Mouse (Mus musculus) heart, embryonic 11.5 days (tissue): ENCODE data around the gene Pcca. TPM values are rescaled to one million over a fixed set of nuclear protein-coding genes. Genes with fewer than 3 reads are reported as not detected.

Experiments
- ATAC-seq: fragments of 200-750 bp; cut with Nextera tagmentation; replicated peaks from 2 replicates; pipeline ENCODE4 v1.8.0; 2017; ENCODE audit warnings: moderate library complexity; ENCODE audit not compliant: insufficient number of reproducible peaks, low FRiP score, low TSS enrichment
- H3K27ac ChIP-seq: fragments of 300-500 bp; sonication (generic); 2 replicates; pipeline ENCODE4 v1.5.1; 2014; ENCODE audit warnings: mild to moderate bottlenecking, low read depth, low read length
- H3K27me3 ChIP-seq: fragments of 300-500 bp; sonication (generic); 2 replicates; pipeline ENCODE4 v1.6.1; 2014; ENCODE audit warnings: mild to moderate bottlenecking, low read length, mixed read lengths; ENCODE audit not compliant: control insufficient read depth, insufficient read depth
- H3K36me3 ChIP-seq: fragments of 300-500 bp; sonication (generic); 2 replicates; pipeline ENCODE4 v1.6.1; 2014; ENCODE audit warnings: mild to moderate bottlenecking, low read length, moderate library complexity, mixed read lengths; ENCODE audit not compliant: control insufficient read depth, insufficient read depth
- H3K4me1 ChIP-seq: fragments of 300-500 bp; sonication (generic); 2 replicates; pipeline ENCODE4 v1.6.1; 2014; ENCODE audit warnings: low read length; ENCODE audit not compliant: control insufficient read depth, insufficient read depth
- H3K4me2 ChIP-seq: fragments of 300-500 bp; sonication (generic); 2 replicates; pipeline ENCODE4 v1.6.1; 2014; ENCODE audit warnings: mild to moderate bottlenecking, moderate library complexity
- H3K4me3 ChIP-seq: fragments of 300-500 bp; sonication (generic); 2 replicates; pipeline ENCODE4 v1.5.1; 2014; ENCODE audit warnings: low read depth, low read length
- H3K9ac ChIP-seq: fragments of 300-500 bp; sonication (generic); 2 replicates; pipeline ENCODE4 v1.6.1; 2014; ENCODE audit warnings: mild to moderate bottlenecking, low read depth, low read length, moderate library complexity
- H3K9me3 ChIP-seq: fragments of 300-500 bp; sonication (generic); replicated peaks from 2 replicates; pipeline ENCODE4 v1.6.1; 2016; ENCODE audit warnings: low read length; ENCODE audit not compliant: control insufficient read depth
- WGBS: fragments of 180-500 bp; shearing (Covaris S2); extraction: QIAGEN DNeasy Blood & Tissue Kit; methylation state at CpG from one replicate; pipeline ENCODE4 v1.1.7; 2014; ENCODE audit not compliant: insufficient replicate concordance; 5-methylcytosine and 5-hydroxymethylcytosine counted together
- polyA plus RNA-seq: library from polyadenylated mRNA; unstranded; fragments of >200 nt; fragmentation: Nextera tagmentation; extraction: Ambion mirVana; gene quantifications from 2 replicates; pipeline ENCODE4 v1.2.1, GENCODE M21; 2014

Gene Pcca
- polyA plus RNA-seq, 1 experiment from 2014 or later: 24.9 TPM

DNA sequence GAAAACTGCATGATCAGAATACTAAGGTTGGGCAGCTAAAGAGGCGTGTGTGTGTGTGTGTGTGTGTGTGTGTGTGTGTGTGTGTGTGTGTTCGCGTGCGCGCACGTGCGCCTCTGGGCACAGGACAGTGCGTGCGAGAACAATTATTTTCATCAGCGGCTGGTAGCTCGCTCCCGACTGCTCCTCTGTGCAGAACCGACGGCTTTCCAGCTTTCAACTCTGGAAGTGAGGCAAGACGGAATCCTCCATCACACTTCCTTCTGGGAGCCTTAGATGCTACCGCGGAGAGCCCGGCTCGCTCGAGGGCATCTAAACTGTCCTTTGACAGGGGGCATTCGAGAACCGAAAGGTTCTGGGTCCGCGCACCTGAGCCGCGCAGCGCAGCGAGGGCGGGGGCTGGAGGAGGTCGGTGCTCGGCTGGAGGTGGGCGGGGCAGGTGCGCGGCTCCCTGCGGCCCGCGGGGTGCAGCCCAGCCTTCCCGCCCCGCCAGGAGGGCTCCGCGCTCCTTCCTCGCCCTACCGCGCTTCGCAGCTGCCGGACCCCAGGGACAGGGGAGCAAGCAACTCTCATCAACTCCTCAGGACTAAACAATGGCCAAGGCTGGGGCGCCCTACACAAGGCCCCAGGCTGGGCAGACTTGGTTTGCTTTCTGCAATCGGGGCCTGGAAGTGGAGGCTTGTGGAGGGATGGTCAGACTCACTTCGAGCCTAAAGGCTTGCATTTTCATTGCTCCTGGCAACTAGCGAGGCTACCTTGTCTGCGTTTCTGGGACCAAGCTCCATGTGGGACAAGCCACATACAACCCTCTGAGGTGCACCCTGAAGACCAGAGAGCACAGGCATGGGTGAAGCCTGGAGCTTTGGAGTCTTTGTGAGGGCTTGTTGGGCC lies 43.4 kb upstream of the Pcca start, which contains the start of gene Gm10837:
Gene Gm10837 (plus strand): TSS at position 146 of the 888 bp plus-strand sequence.
- Histone ChIP-seq H3K4me3 (peak within 1 kb of the TSS; percentile 37), H3K9ac (no peak within 1 kb of the TSS), H3K36me3 (no peaks in the 10 kb centered on the region), H3K4me2 (peak within 1 kb of the TSS; percentile 61), H3K27ac (no peak within 1 kb of the TSS), H3K9me3 (peaks cover 2% of the 10 kb centered on the region; the same call in 1 of the 2 replicates), H3K4me1 (peaks cover 4% of the 10 kb centered on the region; the same call in 1 of the 2 replicates), H3K27me3 (peaks cover 42% of the 10 kb centered on the region)
- no peak for ATAC-seq
- WGBS: under 1% methylated on average over 51 of the region's 51 CpGs

DNA sequence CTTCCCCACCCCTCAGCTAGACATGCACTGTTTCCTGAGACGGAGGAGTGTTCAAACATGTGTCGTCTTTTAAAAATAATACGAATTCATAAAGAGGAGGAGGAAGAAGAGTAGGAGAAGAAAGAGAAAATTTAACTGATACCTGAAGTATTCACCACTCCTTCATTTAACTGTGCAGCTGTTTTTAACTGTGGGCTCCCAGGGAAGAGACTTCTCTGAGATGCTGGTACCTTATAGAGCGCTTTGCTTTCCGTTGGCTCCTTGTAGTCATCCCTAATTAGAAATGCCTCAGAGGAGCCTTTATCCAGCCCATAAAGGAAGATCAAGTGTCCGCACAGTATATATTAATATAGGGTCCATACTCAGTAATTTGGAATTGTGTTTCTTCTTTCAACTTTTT lies 42.6 kb upstream of the Pcca start:
- Histone ChIP-seq H3K36me3 (no peaks in the 10 kb centered on the region), H3K4me3 (no peak overlapping the region), H3K27ac (no peak overlapping the region), H3K4me2 (no peak overlapping the region), H3K9me3 (peaks cover 2% of the 10 kb centered on the region; the same call in 1 of the 2 replicates), H3K4me1 (peaks cover 4% of the 10 kb centered on the region; the same call in 1 of the 2 replicates), H3K27me3 (peaks cover 34% of the 10 kb centered on the region), H3K9ac (no peak overlapping the region)
- WGBS: 68% methylated on average over 6 of the region's 6 CpGs
- no peak for ATAC-seq

DNA sequence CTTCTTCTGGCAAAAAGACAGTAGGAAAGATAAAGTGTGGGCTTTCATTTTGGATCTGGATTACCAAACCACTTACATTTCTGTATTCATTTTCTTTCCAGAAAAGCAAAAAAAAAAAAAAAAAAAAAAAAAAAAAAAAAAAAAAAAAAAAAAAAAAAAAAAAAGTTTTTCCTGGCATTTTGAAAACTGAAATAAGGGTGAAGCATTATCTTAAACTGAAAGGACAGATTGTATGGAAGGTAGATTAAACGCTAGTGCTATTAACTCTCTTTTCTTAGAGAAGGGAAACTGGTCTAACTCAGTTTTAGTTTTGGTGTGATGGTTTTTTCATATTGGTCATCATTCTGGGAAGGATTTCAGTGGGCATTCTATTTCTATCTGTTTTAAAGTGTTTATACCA lies 42.1 kb upstream of the Pcca start:
- Histone ChIP-seq H3K4me2 (no peak overlapping the region), H3K9ac (no peak overlapping the region), H3K36me3 (no peaks in the 10 kb centered on the region), H3K27me3 (peaks cover 32% of the 10 kb centered on the region), H3K27ac (no peak overlapping the region), H3K9me3 (peaks cover 2% of the 10 kb centered on the region; the same call in 1 of the 2 replicates), H3K4me3 (no peak overlapping the region), H3K4me1 (peaks cover 4% of the 10 kb centered on the region; the same call in 1 of the 2 replicates)
- ATAC-seq: no peak
- 56% methylated on average over 1 of the region's 1 CpGs for WGBS

DNA sequence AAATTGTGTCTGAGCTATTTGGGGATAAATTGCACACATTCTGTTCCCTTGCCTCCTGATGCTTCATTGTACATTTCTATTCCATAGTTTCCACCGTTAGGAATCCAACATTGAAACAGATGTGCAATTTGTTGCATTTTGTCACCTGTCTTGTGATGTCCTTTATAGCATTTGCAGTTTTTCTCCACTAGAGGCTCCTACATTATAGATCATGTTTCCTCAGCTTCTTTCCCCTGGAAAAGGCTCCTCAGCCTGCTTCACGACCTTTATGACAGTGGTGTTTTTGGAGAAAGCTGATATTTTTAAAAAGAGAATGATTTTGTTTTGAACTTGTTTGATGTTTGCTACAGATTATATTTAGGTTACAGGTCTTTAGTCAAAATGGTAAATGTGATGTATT lies 25.1 kb upstream of the Pcca start:
- Histone ChIP-seq H3K27me3 (no peaks in the 10 kb centered on the region), H3K9me3 (no peaks in the 10 kb centered on the region), H3K4me2 (no peak overlapping the region), H3K4me3 (no peak overlapping the region), H3K4me1 (no peaks in the 10 kb centered on the region), H3K27ac (no peak overlapping the region), H3K36me3 (no peaks in the 10 kb centered on the region), H3K9ac (no peak overlapping the region)
- WGBS: 30% methylated on average over 2 of the region's 2 CpGs
- no peak for ATAC-seq

DNA sequence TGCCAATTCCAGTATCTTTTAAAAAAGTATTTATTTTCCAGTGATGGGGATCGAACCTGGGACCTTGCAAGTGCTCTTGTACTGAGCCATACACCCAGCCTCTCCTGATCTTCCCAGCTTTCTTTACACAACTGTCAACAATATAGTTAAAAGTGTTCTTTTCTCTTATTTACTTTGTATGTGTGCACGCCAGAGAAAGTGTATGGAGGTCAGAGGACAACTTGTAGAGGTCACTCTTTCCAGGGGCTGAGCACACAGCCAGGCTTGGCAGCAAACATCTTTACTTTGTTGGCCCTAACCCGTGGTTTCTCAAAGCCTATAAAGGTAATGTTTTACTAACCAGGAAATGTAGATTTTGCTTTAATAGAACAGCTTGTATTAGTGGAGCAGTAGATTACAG lies 22.6 kb upstream of the Pcca start:
- Histone ChIP-seq H3K4me1 (no peaks in the 10 kb centered on the region), H3K9me3 (no peaks in the 10 kb centered on the region), H3K36me3 (no peaks in the 10 kb centered on the region), H3K27ac (no peak overlapping the region), H3K27me3 (no peaks in the 10 kb centered on the region), H3K4me3 (no peak overlapping the region), H3K9ac (no peak overlapping the region), H3K4me2 (no peak overlapping the region)
- 70% methylated on average over 3 of the region's 3 CpGs for WGBS
- ATAC-seq: no peak

DNA sequence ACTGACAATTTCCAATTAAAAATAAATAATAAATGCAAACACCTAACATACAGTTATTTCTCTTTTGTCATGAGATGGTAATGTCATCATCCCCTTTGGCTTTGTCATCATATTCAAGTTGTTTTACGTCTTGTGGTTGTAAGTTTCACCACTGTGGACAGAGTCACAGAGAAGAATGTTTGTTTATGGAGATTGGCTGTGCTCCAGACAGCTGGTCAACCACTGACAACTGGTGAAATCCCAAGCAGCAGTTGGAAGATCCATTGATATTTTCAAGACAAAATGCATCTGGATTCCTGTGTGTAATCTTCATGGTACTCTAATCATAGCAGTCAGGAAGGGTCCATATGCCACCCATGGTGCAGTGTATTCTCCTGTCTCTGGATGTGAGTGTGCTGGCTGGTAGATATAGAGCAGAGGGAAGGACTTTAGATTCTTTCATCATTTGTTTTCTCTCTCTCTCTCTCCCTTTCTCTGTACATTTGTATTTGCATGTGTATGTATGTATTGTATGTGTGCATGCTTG lies 20.6 kb upstream of the Pcca start:
- H3K27ac ChIP-seq: no peak overlapping the region
- no peak overlapping the region for H3K4me2 ChIP-seq
- H3K27me3 ChIP-seq: no peaks in the 10 kb centered on the region
- H3K4me1 ChIP-seq: no peaks in the 10 kb centered on the region
- no peak overlapping the region for H3K4me3 ChIP-seq
- H3K36me3 ChIP-seq: no peaks in the 10 kb centered on the region
- H3K9ac ChIP-seq: no peak overlapping the region
- WGBS: 57% methylated on average over 1 of the region's 1 CpGs
- no peak for ATAC-seq
- H3K9me3 ChIP-seq: no peaks in the 10 kb centered on the region

DNA sequence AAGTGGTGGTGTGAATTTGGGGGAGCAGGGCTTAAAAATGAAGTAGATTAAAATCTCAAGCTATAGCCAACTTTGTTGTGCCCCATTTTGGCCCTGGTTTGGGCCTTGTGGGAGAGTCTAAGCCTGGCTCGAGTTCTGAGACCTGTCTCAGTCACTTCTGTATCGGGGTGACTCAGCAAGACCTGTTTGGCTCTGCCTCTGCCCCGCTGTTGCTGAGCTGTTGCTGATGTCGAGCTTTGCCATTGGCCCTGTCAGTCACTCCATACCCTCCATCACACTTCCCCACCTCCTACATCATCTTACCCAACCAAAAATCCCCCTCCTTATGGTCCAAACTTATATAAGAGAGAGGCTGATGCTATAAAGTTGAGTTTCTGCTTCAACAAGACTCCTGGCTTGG lies 5.6 kb upstream of the Pcca start:
- no peak overlapping the region for H3K27ac ChIP-seq
- 74% methylated on average over 4 of the region's 4 CpGs for WGBS
- 0 out of 2 replicates have a peak, but pooled peaks cover under 1% of the 10 kb centered on the region for H3K4me1 ChIP-seq
- H3K4me3 ChIP-seq: no peak overlapping the region
- H3K4me2 ChIP-seq: no peak overlapping the region
- no peak for ATAC-seq
- H3K9me3 ChIP-seq: no peaks in the 10 kb centered on the region
- H3K36me3 ChIP-seq: no peaks in the 10 kb centered on the region
- no peak overlapping the region for H3K9ac ChIP-seq
- H3K27me3 ChIP-seq: no peaks in the 10 kb centered on the region

DNA sequence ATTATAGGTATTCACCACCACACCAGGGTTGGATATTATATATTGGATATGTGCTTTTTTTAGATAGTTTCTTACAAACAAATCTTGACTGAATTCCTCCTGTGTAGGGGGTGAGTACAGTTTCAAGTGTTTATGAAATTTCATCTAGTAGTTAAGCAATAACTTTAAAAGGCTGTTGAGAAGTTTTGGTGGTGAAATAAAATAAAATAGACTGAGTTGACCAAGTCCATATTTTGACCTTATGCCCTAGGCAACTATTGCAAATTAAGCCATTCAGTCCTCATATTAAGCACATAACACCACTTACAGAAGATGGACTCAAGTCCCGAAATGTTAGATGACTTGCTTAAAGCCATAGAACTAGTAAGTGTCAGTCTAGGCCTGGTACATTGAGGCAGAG lies 1.9 kb downstream of the Pcca start:
- WGBS: 76% methylated on average over 1 of the region's 1 CpGs
- no peak overlapping the region for H3K27ac ChIP-seq
- no peak overlapping the region for H3K4me2 ChIP-seq
- H3K4me3 ChIP-seq: no peak overlapping the region
- no peaks in the 10 kb centered on the region for H3K36me3 ChIP-seq
- no peaks in the 10 kb centered on the region for H3K27me3 ChIP-seq
- peaks cover 9% of the 10 kb centered on the region; the same call in 1 of the 2 replicates for H3K4me1 ChIP-seq
- no peak overlapping the region for H3K9ac ChIP-seq
- ATAC-seq: no peak
- H3K9me3 ChIP-seq: no peaks in the 10 kb centered on the region
